10 mouse cellular contexts compared by ENCODE assay signal in genomic region chr9:99469681-99470273, GRCm38 (mm10). TPM values are rescaled to one million over a fixed set of nuclear protein-coding genes. Genes with fewer than 3 reads are reported as not detected.
DNase-seq lines count a peak whose midpoint lies in the region; ATAC-seq and TF ChIP-seq lines count a peak whose summit lies in the region.
"Had no signal": no experiment of that assay in that cellular context is flagged by ENCODE, and none has a peak within 500 bp of the region (broad histone marks: within the 10 kb centered on the region; RNA-seq: fewer than 3 reads in every experiment).

No protein-coding gene starts in this region.

- no peaks in the 10 kb centered on the region for H3K36me3 ChIP-seq in kidney, postnatal 0 days (ENCODE audit: insufficient read depth, low read length)
- no peaks in the 10 kb centered on the region for H3K36me3 ChIP-seq in small intestine, adult 2 months (ENCODE audit: control insufficient read depth, insufficient read depth, low read length)
- peaks cover 8% of the 10 kb centered on the region; the same call in 1 of the 2 replicates for H3K36me3 ChIP-seq in forebrain, embryonic 12.5 days (replicated peaks)
- peaks cover 3% of the 10 kb centered on the region; the same call in 1 of the 2 replicates for H3K36me3 ChIP-seq in forebrain, embryonic 14.5 days (ENCODE audit: control insufficient read depth, insufficient read depth, low read length)
- H3K36me3 ChIP-seq: lung, embryonic 15.5 days had no signal

- no peak overlapping the region for H3K27ac ChIP-seq in layer of hippocampus, adult 2 months
- no peak overlapping the region for H3K27ac ChIP-seq in kidney, postnatal 0 days
- peak overlapping the region; percentile 100 for H3K27ac ChIP-seq in small intestine, adult 2 months (ENCODE audit: insufficient read depth, low read depth, low read length)
- H3K27ac ChIP-seq in forebrain, embryonic 12.5 days, result no peak overlapping the region
- H3K27ac ChIP-seq in forebrain, embryonic 14.5 days (ENCODE audit: low read depth, low read length), result no peak overlapping the region
- H3K27ac ChIP-seq: lung, embryonic 15.5 days had no signal

- WGBS in kidney, postnatal 0 days, result 62% methylated on average over 8 of the region's 8 CpGs
- 38% methylated on average over 8 of the region's 8 CpGs for WGBS in small intestine, adult 2 months
- WGBS in forebrain, embryonic 12.5 days, result 73% methylated on average over 8 of the region's 8 CpGs
- WGBS in forebrain, embryonic 14.5 days, result 63% methylated on average over 8 of the region's 8 CpGs

- H3K4me2 ChIP-seq in kidney, postnatal 0 days (ENCODE audit: low read length), result no peak overlapping the region
- no peak overlapping the region for H3K4me2 ChIP-seq in forebrain, embryonic 12.5 days
- no peak overlapping the region for H3K4me2 ChIP-seq in forebrain, embryonic 14.5 days (ENCODE audit: low read length)
- H3K4me2 ChIP-seq: heart, embryonic 11.5 days; lung, embryonic 15.5 days had no signal

- no peak for DNase-seq in layer of hippocampus, adult 2 months (ENCODE audit: low spot score in 2 of 2)
- DNase-seq in layer of hippocampus, postnatal 14 days (ENCODE audit: low spot score in 2 of 2), result no peak
- peak; percentile 35 for DNase-seq in kidney, postnatal 0 days (ENCODE audit: low spot score)
- no peak for DNase-seq in forebrain, embryonic 14.5 days (ENCODE audit: low spot score)
- DNase-seq in spleen, postnatal 36 days (ENCODE audit: low spot score in 2 of 2), result no peak

- no peak overlapping the region for H3K9ac ChIP-seq in kidney, postnatal 0 days (ENCODE audit: low read depth, low read length)
- no peak overlapping the region for H3K9ac ChIP-seq in forebrain, embryonic 12.5 days
- H3K9ac ChIP-seq in forebrain, embryonic 14.5 days (ENCODE audit: low read length), result no peak overlapping the region
- H3K9ac ChIP-seq: lung, embryonic 15.5 days had no signal

- no peak for TF ChIP-seq POLR2A in small intestine, adult 2 months (IDR thresholded peaks at IDR 0.05; ENCODE audit: low read depth, low read length)

- TF ChIP-seq CTCF in layer of hippocampus, adult 2 months (conservative IDR thresholded peaks at IDR 0.05), result peak; percentile 72
- peak; percentile 52 for TF ChIP-seq CTCF in kidney, postnatal 0 days (IDR thresholded peaks at IDR 0.05; ENCODE audit: low read depth)
- peak; percentile 63; the same call in 1 of the 2 replicates for TF ChIP-seq CTCF in small intestine, adult 2 months (IDR thresholded peaks at IDR 0.05; ENCODE audit: extremely low read depth, insufficient read length, insufficient replicate concordance, low read depth, low read length)

- no peak overlapping the region for H3K4me3 ChIP-seq in layer of hippocampus, adult 2 months
- no peak overlapping the region for H3K4me3 ChIP-seq in kidney, postnatal 0 days (replicated peaks; ENCODE audit: low read depth, low read length)
- H3K4me3 ChIP-seq in small intestine, adult 2 months (ENCODE audit: low read depth, low read length), result no peak overlapping the region
- H3K4me3 ChIP-seq in forebrain, embryonic 12.5 days (replicated peaks), result no peak overlapping the region
- H3K4me3 ChIP-seq in forebrain, embryonic 14.5 days (ENCODE audit: low read depth, low read length), result no peak overlapping the region
- H3K4me3 ChIP-seq: lung, embryonic 15.5 days had no signal

- no peaks in the 10 kb centered on the region for H3K27me3 ChIP-seq in kidney, postnatal 0 days (ENCODE audit: insufficient read depth, low read length)
- no peaks in the 10 kb centered on the region for H3K27me3 ChIP-seq in small intestine, adult 2 months (ENCODE audit: control insufficient read depth, insufficient read depth, low read length)
- no peaks in the 10 kb centered on the region for H3K27me3 ChIP-seq in forebrain, embryonic 12.5 days
- H3K27me3 ChIP-seq in forebrain, embryonic 14.5 days (replicated peaks; ENCODE audit: control insufficient read depth, insufficient read depth, low read length), result no peaks in the 10 kb centered on the region
- H3K27me3 ChIP-seq: lung, embryonic 15.5 days had no signal

- ATAC-seq in activated CD4-positive, CD25-positive, alpha-beta regulatory T cell, adult 4 months, result peak; percentile 32
- ATAC-seq in kidney, postnatal 0 days (replicated peaks; ENCODE audit: low FRiP score, low read depth), result peak; percentile 55; the same call in 1 of the 2 replicates
- no peak for ATAC-seq in forebrain, embryonic 12.5 days (ENCODE audit: low FRiP score)
- no peak for ATAC-seq in forebrain, embryonic 14.5 days

- H3K4me1 ChIP-seq in kidney, postnatal 0 days (replicated peaks; ENCODE audit: insufficient read depth, low read length), result no peaks in the 10 kb centered on the region
- H3K4me1 ChIP-seq in small intestine, adult 2 months (ENCODE audit: control insufficient read depth, insufficient read depth, insufficient read length, low read length), result peaks cover 20% of the 10 kb centered on the region; the same call in 1 of the 2 replicates
- no peaks in the 10 kb centered on the region for H3K4me1 ChIP-seq in forebrain, embryonic 12.5 days
- H3K4me1 ChIP-seq in forebrain, embryonic 14.5 days (ENCODE audit: control insufficient read depth, insufficient read depth, low read length), result no peaks in the 10 kb centered on the region
- H3K4me1 ChIP-seq: lung, embryonic 15.5 days had no signal

- no peaks in the 10 kb centered on the region for H3K9me3 ChIP-seq in kidney, postnatal 0 days (replicated peaks; ENCODE audit: low read length)
- no peaks in the 10 kb centered on the region for H3K9me3 ChIP-seq in forebrain, embryonic 12.5 days
- H3K9me3 ChIP-seq in forebrain, embryonic 14.5 days (replicated peaks; ENCODE audit: control insufficient read depth, low read length), result no peaks in the 10 kb centered on the region
- H3K9me3 ChIP-seq: lung, embryonic 15.5 days had no signal

RNA-seq across cellular contexts. Expression of gene Nme9, which starts 18.5 kb away (rescaled TPM):
- total RNA-seq in layer of hippocampus, adult 2 months (2021), result under 1 TPM; 0.61 to 0.77 TPM
- total RNA-seq in layer of hippocampus, postnatal 14 days (2021), result 1 to 10 TPM in 1 of 2 experiments, under 1 TPM in 1; 0.64 to 1.1 TPM
- polyA plus RNA-seq in activated CD4-positive, CD25-positive, alpha-beta regulatory T cell, adult 4 months (2017; shearing (Covaris generic)), result not detected
- 0.11 TPM in 1 of 2 replicates, not detected in the other for polyA plus RNA-seq in kidney, postnatal 0 days (2015; fragmentation: Nextera tagmentation; extraction: Ambion mirVana)
- 0.19 and 0.43 TPM in 2 replicates for polyA plus RNA-seq in small intestine, adult 2 months (2012; rRNA removed)
- 0.31 and 0.42 TPM in 2 replicates for polyA plus RNA-seq in forebrain, embryonic 12.5 days (2016; fragmentation: Nextera tagmentation; extraction: Ambion mirVana)
- 0.54 and 1.5 TPM in 2 replicates for polyA plus RNA-seq in forebrain, embryonic 14.5 days (2014; fragmentation: Nextera tagmentation; extraction: Ambion mirVana)

RNA-seq across cellular contexts. Expression of gene Mras, which starts 32.6 kb away (rescaled TPM):
- 100 to 1,000 TPM; 138 to 141 TPM for total RNA-seq in layer of hippocampus, adult 2 months (2021)
- total RNA-seq in layer of hippocampus, postnatal 14 days (2021), result 100 to 1,000 TPM; 102 to 109 TPM
- polyA plus RNA-seq in activated CD4-positive, CD25-positive, alpha-beta regulatory T cell, adult 4 months (2017; shearing (Covaris generic)), result not detected
- polyA plus RNA-seq in kidney, postnatal 0 days (2015; fragmentation: Nextera tagmentation; extraction: Ambion mirVana), result 19.4 and 19.6 TPM in 2 replicates
- 2.6 TPM in 2 replicates for polyA plus RNA-seq in small intestine, adult 2 months (2012; rRNA removed)
- polyA plus RNA-seq in forebrain, embryonic 12.5 days (2016; fragmentation: Nextera tagmentation; extraction: Ambion mirVana), result 23.8 and 26.3 TPM in 2 replicates
- polyA plus RNA-seq in forebrain, embryonic 14.5 days (2014; fragmentation: Nextera tagmentation; extraction: Ambion mirVana), result 51.8 and 56.8 TPM in 2 replicates

Comparison
In these comparisons a context has a peak if more than half of its experiments do, and no peak if none do; other contexts are left out.
1. ATAC-seq: peak in activated CD4-positive, CD25-positive, alpha-beta regulatory T cell, adult 4 months (single experiment) and kidney, postnatal 0 days (single experiment); none in forebrain, embryonic 12.5 days (single experiment) and forebrain, embryonic 14.5 days (single experiment).
2. Peak in every context shown above with its lines, with median percentiles within 50 percentile points of each other: CTCF ChIP-seq.